ENCODE assay signal across 22 mouse cellular contexts in the genomic region with DNA sequence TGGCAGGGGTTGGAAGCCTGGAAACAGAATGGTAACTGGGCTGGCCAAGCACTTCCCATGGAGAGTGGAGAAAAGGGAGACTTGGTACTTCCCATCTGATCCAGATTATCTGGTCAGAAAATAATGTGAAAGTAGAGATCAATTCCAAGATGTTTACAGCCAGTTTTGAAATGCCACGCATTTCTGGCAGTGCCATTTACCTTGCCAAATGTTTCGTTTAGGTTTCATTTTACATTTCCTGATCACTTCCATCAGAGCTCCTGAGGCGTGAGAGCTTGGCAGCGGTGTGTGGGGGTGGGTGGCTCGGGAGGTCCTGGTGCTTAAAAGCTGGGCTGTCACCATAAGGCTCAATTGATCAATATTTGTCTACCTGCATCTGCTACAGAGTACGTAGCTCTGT.
DNase-seq lines count a peak whose midpoint lies in the region; ATAC-seq and TF ChIP-seq lines count a peak whose summit lies in the region.
"Had no signal": no experiment of that assay in that cellular context is flagged by ENCODE, and none has a peak within 500 bp of the region (broad histone marks: within the 10 kb centered on the region; RNA-seq: fewer than 3 reads in every experiment).

No protein-coding gene starts in this region.

- peak; percentile 85 for DNase-seq in heart, adult 11 months
- DNase-seq in kidney, adult 2 months: no peak
- no peak for DNase-seq in kidney, postnatal 4 days
- no peak for DNase-seq in lung, postnatal 0 days (ENCODE audit: low spot score)
- no peak for DNase-seq in lung, adult 18-20 months
- DNase-seq in testis, postnatal 14 days (ENCODE audit: low spot score): no peak
- DNase-seq: adrenal gland, postnatal 10 days; cerebellum, adult 11-12 months; cerebellum, postnatal 25 days; kidney, postnatal 36 days; liver; liver, postnatal 0 days; spleen, adult 18-20 months; thymus, postnatal 4 days had no signal

- H3K36me3 ChIP-seq in heart, embryonic 11.5 days (ENCODE audit: control insufficient read depth, insufficient read depth, low read length): no peaks in the 10 kb centered on the region
- no peaks in the 10 kb centered on the region for H3K36me3 ChIP-seq in kidney, adult 2 months (ENCODE audit: control insufficient read depth, insufficient read depth, low read length)
- H3K36me3 ChIP-seq in lung, postnatal 0 days (ENCODE audit: insufficient read depth, low read length): no peaks in the 10 kb centered on the region
- H3K36me3 ChIP-seq: hindbrain, embryonic 12.5 days had no signal

- no peak for TF ChIP-seq CTCF in kidney, adult 2 months (conservative IDR thresholded peaks at IDR 0.05; ENCODE audit: insufficient read depth, insufficient read length, low read depth, low read length)
- no peak for TF ChIP-seq CTCF in lung, postnatal 0 days (IDR thresholded peaks at IDR 0.05)

- TF ChIP-seq EP300 in lung, postnatal 0 days (IDR thresholded peaks at IDR 0.05): no peak

- TF ChIP-seq POLR2A in kidney, adult 2 months (IDR thresholded peaks at IDR 0.05; ENCODE audit: low read depth, low read length): no peak

- 66% methylated on average over 6 of the region's 6 CpGs for WGBS in heart, embryonic 11.5 days (ENCODE audit: insufficient replicate concordance)
- WGBS in kidney, adult 2 months: 63% methylated on average over 6 of the region's 6 CpGs
- WGBS in lung, postnatal 0 days: 51% methylated on average over 6 of the region's 6 CpGs

- no peak overlapping the region for H3K4me3 ChIP-seq in heart, embryonic 11.5 days (ENCODE audit: low read depth, low read length)
- H3K4me3 ChIP-seq in kidney, adult 2 months (ENCODE audit: insufficient read depth, low read depth, low read length): no peak overlapping the region
- H3K4me3 ChIP-seq in lung, postnatal 0 days (ENCODE audit: low read depth, low read length): no peak overlapping the region
- H3K4me3 ChIP-seq: erythroblast, embryonic 14.5 days; hindbrain, embryonic 12.5 days had no signal

- no peak overlapping the region; the same call in 1 of the 2 replicates for H3K27ac ChIP-seq in heart, embryonic 11.5 days (ENCODE audit: low read depth, low read length)
- peak overlapping the region; percentile 52; the same call in 1 of the 2 replicates for H3K27ac ChIP-seq in kidney, adult 2 months (ENCODE audit: insufficient read depth, low read depth, low read length)
- H3K27ac ChIP-seq in lung, postnatal 0 days (ENCODE audit: low read length): peak overlapping the region; percentile 99; the same call in 1 of the 2 replicates

- H3K4me2 ChIP-seq in heart, embryonic 11.5 days: no peak overlapping the region
- H3K4me2 ChIP-seq in lung, postnatal 0 days (replicated peaks; ENCODE audit: low read depth, low read length): no peak overlapping the region
- H3K4me2 ChIP-seq: hindbrain, embryonic 12.5 days had no signal

- H3K9me3 ChIP-seq in heart, embryonic 11.5 days (replicated peaks; ENCODE audit: control insufficient read depth, low read length): no peaks in the 10 kb centered on the region
- no peaks in the 10 kb centered on the region for H3K9me3 ChIP-seq in lung, postnatal 0 days (ENCODE audit: low read length)
- H3K9me3 ChIP-seq: hindbrain, embryonic 12.5 days had no signal

- H3K4me1 ChIP-seq in heart, embryonic 11.5 days (ENCODE audit: control insufficient read depth, insufficient read depth, low read length): peaks cover 15% of the 10 kb centered on the region
- peaks cover 10% of the 10 kb centered on the region for H3K4me1 ChIP-seq in kidney, adult 2 months (ENCODE audit: control insufficient read depth, insufficient read depth, low read length)
- peaks cover 7% of the 10 kb centered on the region; the same call in 1 of the 2 replicates for H3K4me1 ChIP-seq in lung, postnatal 0 days (ENCODE audit: insufficient read depth, low read depth, low read length)

- ATAC-seq in heart, embryonic 11.5 days (replicated peaks; ENCODE audit: insufficient number of reproducible peaks, low FRiP score, low TSS enrichment): no peak
- ATAC-seq in lung, postnatal 0 days: no peak
- no peak for ATAC-seq in megakaryocyte, adult 5-6 weeks (ENCODE audit: poor library complexity, severe bottlenecking)
- ATAC-seq: forebrain, embryonic 14.5 days; inflammation-experienced regulatory T-cells, adult 6 months; liver, postnatal 0 days; midbrain, embryonic 16.5 days had no signal

- H3K27me3 ChIP-seq in heart, embryonic 11.5 days (ENCODE audit: control insufficient read depth, insufficient read depth, low read length): no peaks in the 10 kb centered on the region
- no peaks in the 10 kb centered on the region for H3K27me3 ChIP-seq in kidney, adult 2 months (replicated peaks; ENCODE audit: control insufficient read depth, insufficient read depth, low read length)
- H3K27me3 ChIP-seq in lung, postnatal 0 days (replicated peaks; ENCODE audit: insufficient read depth, low read length): no peaks in the 10 kb centered on the region
- H3K27me3 ChIP-seq: CH12.LX had no signal

- H3K9ac ChIP-seq in heart, embryonic 11.5 days (ENCODE audit: low read depth, low read length): no peak overlapping the region
- no peak overlapping the region for H3K9ac ChIP-seq in lung, postnatal 0 days (replicated peaks; ENCODE audit: low read depth)
- H3K9ac ChIP-seq: hindbrain, embryonic 12.5 days; liver, postnatal 0 days had no signal
